Mouse (Mus musculus): ENCODE data around the gene Ppp1r27.
"Not testable (repeated sequence)": the region's sequence is repeated elsewhere in the genome, so short reads cannot be mapped to it uniquely, and the experiment has no call there.

The Ppp1r27 gene

DNA sequence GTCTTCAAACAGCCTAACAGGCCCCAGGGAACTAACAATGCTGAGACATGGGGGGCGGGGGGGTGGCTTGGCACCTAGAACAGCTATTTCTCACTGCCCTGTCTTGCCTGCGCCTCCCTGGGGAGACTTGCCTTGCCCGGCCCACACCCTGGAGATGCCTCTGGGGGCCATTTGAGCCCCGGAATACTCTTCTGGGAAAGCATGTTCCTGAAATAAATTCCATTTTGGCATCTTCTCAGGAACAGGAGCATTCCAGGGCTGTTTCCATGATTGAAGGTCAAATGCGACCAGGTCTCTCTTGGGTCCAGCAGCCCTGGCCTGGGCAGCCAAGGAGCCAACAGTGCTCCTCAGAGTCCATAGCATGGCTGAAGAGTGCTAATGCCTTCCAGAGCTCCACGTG, 8.6 kb downstream of the Ppp1r27 start:
- DNase-seq = no peak

GRCm38 (mm10) chr11:120541907-120542306, 9.0 kb downstream of the Ppp1r27 start:
- no peak for DNase-seq

- no peak for DNase-seq
Measured at GRCm38 (mm10) chr11:120539285-120540014, 11.5 kb downstream of the Ppp1r27 start.

DNA sequence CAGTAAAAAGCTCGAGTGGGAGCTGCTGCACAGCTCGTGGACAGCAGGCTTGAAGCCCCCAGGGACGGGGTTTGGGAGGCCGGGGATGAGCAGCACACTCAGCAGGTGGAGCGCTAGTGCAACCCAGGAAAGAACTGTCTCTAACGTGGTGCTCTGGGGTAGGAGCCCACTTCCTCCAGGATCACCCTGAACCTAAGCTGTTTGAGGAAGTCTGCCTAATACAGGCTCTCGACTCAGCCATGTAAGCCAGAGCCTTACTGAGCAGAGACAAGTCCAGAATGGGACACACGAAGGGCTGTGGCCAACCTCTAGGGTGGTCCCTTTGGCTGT, 12.0 kb downstream of the Ppp1r27 start:
- DNase-seq = no peak

GRCm38 (mm10) chr11:120538485-120538884, 12.4 kb downstream of the Ppp1r27 start:
- DNase-seq = peak; percentile 83

DNA sequence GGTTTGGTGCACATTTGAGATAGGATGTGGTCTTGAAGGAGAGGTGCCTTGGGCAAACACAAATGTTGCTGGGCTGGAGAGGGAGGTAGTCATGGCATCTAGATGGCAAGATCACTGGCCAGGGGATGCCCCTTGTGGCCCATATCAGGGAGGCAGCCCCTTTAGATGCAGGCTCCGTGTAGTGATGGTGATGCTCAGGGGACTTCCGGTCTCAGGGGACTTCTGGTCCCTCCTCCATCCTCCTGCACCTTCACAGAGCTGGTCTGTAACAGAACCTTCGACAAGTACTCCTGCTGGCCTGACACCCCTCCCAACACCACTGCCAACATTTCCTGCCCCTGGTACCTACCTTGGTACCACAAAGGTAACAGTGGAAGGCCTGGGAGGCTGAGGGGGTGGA, 15.1 kb downstream of the Ppp1r27 start:
- DNase-seq = no peak

- DNase-seq = no peak
Measured at GRCm38 (mm10) chr11:120535145-120535544, 15.8 kb downstream of the Ppp1r27 start.

DNA sequence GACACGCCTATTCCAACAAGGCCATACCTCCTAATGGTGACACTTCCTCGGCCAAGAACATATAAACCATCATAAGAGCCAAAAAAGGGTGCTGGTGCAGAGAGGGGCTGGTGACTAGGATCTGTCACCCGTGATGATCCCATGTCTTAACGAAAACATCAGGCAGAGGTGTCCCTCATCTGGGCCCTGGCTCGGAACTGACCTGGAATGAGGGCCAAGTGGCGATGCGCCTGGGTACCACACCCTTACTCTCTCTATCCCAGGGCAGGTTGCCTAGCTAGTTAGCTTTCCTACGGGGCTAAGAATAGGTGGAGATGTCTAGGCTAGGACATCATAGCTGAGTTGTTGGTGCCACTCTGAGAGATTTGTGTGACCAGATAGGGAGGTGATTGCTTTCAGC, 16.8 kb downstream of the Ppp1r27 start:
- DNase-seq = no peak

- no peak for DNase-seq
Measured at GRCm38 (mm10) chr11:120531646-120532045, 19.3 kb downstream of the Ppp1r27 start.

- no peak for DNase-seq
Measured at GRCm38 (mm10) chr11:120530085-120530964, 20.6 kb downstream of the Ppp1r27 start, which contains the start of gene Gcgr. Gcgr (plus strand) TSS chr11:120530699.

GRCm38 (mm10) chr11:120528903-120529302, 22.0 kb downstream of the Ppp1r27 start:
- DNase-seq = no peak

DNA sequence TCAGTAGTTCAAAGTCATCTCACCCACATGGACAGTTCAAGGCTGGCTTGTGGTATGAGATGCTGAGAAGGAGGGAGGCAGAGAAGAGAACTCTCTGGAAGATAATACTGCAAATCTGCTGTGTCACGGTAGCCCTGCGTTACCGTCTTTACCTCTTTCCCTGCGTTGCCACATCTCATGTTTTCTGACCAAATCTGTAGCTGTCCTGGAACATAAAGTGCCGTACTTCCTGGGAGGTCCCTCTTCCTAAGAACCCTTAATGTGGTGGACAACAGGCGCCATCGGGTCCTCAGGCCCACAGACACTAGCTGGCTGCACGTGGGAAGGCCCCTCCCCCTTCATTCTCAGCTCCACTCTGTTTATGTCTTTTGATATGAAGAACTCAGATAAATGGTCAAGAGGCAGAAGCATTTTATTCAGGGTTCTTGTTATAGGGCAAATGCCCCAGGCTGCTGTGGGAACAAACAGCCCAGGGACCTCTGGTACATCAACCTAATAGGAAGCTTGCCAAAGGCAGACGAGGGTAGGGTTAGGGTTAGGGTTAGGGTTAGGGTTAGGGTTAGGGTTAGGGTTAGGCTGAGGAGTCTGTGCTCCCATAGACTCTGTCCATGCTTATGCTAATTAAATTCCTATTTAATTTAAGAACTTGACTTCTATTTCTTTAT, 23.1 kb downstream of the Ppp1r27 start:
- no peak for DNase-seq

GRCm38 (mm10) chr11:120525959-120526358, 25.0 kb downstream of the Ppp1r27 start:
- DNase-seq = no peak

GRCm38 (mm10) chr11:120522581-120522980, 28.4 kb downstream of the Ppp1r27 start:
- DNase-seq = no peak

DNA sequence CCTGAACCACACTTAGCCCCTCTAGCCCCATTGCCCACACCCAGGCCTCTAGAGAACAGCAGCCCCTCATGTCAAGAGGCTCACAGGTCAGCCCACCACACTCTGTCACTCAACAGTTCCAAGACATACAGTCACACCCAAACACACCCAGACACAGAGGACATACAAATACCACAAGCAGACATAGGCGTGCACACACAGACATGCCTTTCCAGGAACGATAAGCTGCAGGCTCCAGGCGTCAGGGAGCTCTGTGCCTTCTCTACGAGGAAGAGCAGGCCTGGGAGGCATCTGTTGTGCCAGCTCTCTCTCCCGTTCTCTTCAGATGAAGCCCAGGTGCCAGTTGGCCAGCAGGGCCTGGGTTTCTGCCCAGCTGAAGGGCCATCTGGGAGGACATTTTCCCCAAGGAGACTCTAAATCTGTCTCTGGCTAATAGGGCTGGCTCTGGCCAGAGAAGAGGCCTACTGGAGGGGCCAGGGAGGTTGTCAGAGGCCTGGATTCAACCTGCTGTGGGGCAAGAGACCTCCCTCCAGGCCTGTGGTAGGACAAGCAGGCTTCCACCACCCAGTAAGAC, 29.9 kb downstream of the Ppp1r27 start:
- peak; percentile 84 for DNase-seq

DNA sequence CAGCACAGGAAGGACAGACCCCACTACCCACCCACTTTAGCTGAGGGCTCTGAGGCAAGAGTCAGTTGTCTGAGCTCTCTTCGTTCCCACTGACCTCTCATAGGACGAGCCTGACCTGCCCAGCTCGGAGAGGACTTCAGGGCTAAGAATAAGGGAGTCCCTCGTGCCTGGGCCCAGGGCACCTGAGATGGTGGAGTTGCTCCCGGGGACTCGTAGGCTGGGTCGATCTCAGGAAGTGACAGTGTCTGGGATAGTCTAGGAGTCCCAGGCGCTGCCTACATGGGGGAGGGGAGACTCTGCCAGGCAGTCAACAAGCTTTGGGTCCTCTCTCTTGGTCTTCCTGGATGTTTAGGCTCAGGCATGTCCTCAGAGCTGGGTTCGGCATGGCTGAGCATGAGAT, 30.4 kb downstream of the Ppp1r27 start:
- no peak for DNase-seq

GRCm38 (mm10) chr11:120519738-120520137, 31.2 kb downstream of the Ppp1r27 start:
- no peak for DNase-seq

DNA sequence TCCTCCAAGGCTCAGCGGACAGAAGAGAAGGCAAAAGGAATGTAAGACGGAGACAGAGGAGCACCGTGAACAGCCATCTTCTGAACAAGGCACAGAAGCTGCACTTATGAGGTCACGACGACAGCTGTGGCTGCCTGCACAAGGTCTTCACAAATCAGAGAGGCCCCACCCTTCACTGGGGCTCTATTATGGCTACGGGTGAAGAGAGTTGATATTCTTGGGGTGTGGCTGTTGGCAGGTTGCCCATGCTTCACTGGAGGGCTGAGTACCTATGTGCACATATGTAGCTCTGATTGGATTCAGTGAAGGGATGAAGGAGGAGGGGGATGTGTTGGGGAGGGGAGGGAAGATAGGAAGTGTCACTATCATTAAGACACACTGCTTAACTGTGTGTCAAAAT, 32.4 kb downstream of the Ppp1r27 start:
- no peak for DNase-seq

- DNase-seq = no peak
Measured at GRCm38 (mm10) chr11:120518027-120518426, 32.9 kb downstream of the Ppp1r27 start.

GRCm38 (mm10) chr11:120517147-120517546, 33.8 kb downstream of the Ppp1r27 start:
- DNase-seq = no peak

DNA sequence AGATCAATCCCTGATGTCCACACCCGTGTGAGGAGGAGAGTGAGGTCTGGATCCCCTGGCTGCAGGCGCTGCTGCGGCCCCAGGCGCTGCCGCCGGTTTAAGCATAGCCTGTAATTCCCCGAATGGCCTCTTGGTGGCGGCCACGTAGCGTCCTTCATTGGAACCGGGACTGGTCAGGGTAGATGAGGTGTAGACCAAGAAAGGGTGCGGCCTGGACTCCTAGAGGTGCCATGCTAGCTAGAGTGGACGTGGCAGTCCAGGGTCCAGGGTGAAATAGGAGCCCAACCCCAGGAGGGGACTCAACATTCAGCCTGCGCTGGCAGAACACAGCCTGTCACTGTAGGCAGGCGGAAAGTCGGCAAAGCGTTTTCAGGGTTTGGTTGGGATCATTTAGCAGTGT, 35.3 kb downstream of the Ppp1r27 start:
- peak; percentile 88 for DNase-seq

DNA sequence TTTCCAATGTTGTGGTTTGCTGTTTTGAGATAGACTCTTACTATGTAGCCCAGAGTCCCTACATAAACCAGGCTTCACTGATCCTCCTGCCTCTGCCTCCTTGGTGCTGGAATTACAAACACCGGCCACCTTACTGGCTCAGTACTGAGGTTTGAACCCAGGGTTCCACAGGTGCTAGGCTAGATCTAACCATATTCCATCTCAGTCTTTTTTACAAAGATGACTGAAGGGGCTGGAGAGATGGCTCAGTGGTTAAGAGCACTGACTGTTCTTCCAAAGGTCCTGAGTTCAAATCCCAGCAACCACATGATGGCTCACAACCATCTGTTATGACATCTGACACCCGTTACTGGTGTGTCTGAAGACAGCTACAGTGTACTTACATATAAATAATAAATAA, 36.7 kb downstream of the Ppp1r27 start:
- DNase-seq = not testable (repeated sequence)

GRCm38 (mm10) chr11:120512790-120513453, 38.0 kb downstream of the Ppp1r27 start:
- peak; percentile 50 for DNase-seq
